Mouse (Mus musculus): Measurements from ENCODE around the gene Rab24. TPM values are rescaled to one million over a fixed set of nuclear protein-coding genes. Genes with fewer than 3 reads are reported as not detected.

The Rab24 gene
- polyA plus RNA-seq, 1 experiment = 89.8 TPM

GRCm38 (mm10) chr13:55361974-55362452 is 40.3 kb upstream of the Rab24 start:
- WGBS = under 1% methylated on average over 32 of the region's 32 CpGs
- Histone ChIP-seq H3K4me3 (ENCODE audit: insufficient read depth, low read depth, low read length) (peak overlapping the region; percentile 99), H3K27me3 (replicated peaks; ENCODE audit: control insufficient read depth, insufficient read depth, low read length) (no peaks in the 10 kb centered on the region), H3K36me3 (ENCODE audit: control insufficient read depth, insufficient read depth, low read length) (no peaks in the 10 kb centered on the region), H3K27ac (ENCODE audit: insufficient read depth, low read depth, low read length) (peak overlapping the region; percentile 73), H3K4me1 (ENCODE audit: control insufficient read depth, insufficient read depth, low read length) (peaks cover 10% of the 10 kb centered on the region; the same call in 1 of the 2 replicates)
- no peak for TF ChIP-seq POLR2A (IDR thresholded peaks at IDR 0.05; ENCODE audit: low read depth, low read length)
- no peak for TF ChIP-seq CTCF (conservative IDR thresholded peaks at IDR 0.05; ENCODE audit: insufficient read depth, insufficient read length, low read depth, low read length)
- no peak for DNase-seq

GRCm38 (mm10) chr13:55361145-55361544 is 39.4 kb upstream of the Rab24 start:
- H3K27me3 ChIP-seq (replicated peaks; ENCODE audit: control insufficient read depth, insufficient read depth, low read length) = no peaks in the 10 kb centered on the region
- no peak overlapping the region for H3K27ac ChIP-seq (ENCODE audit: insufficient read depth, low read depth, low read length)
- H3K36me3 ChIP-seq (ENCODE audit: control insufficient read depth, insufficient read depth, low read length) = no peaks in the 10 kb centered on the region
- H3K4me1 ChIP-seq (ENCODE audit: control insufficient read depth, insufficient read depth, low read length) = peaks cover 10% of the 10 kb centered on the region; the same call in 1 of the 2 replicates
- H3K4me3 ChIP-seq (ENCODE audit: insufficient read depth, low read depth, low read length) = peak overlapping the region; percentile 9; the same call in 1 of the 2 replicates
- no peak for TF ChIP-seq POLR2A (IDR thresholded peaks at IDR 0.05; ENCODE audit: low read depth, low read length)
- no peak for TF ChIP-seq CTCF (conservative IDR thresholded peaks at IDR 0.05; ENCODE audit: insufficient read depth, insufficient read length, low read depth, low read length)
- DNase-seq = no peak

- no peak for TF ChIP-seq POLR2A (IDR thresholded peaks at IDR 0.05; ENCODE audit: low read depth, low read length)
- TF ChIP-seq CTCF (conservative IDR thresholded peaks at IDR 0.05; ENCODE audit: insufficient read depth, insufficient read length, low read depth, low read length) = no peak
These were observed 25.0 kb upstream of the Rab24 start for GRCm38 (mm10) chr13:55346745-55347144.

GRCm38 (mm10) chr13:55344286-55344685 is 22.5 kb upstream of the Rab24 start:
- Histone ChIP-seq H3K36me3 (ENCODE audit: control insufficient read depth, insufficient read depth, low read length) (no peaks in the 10 kb centered on the region; the same call in 1 of the 2 replicates), H3K27ac (ENCODE audit: insufficient read depth, low read depth, low read length) (no peak overlapping the region), H3K4me3 (ENCODE audit: insufficient read depth, low read depth, low read length) (no peak overlapping the region), H3K4me1 (ENCODE audit: control insufficient read depth, insufficient read depth, low read length) (no peaks in the 10 kb centered on the region; the same call in 1 of the 2 replicates), H3K27me3 (replicated peaks; ENCODE audit: control insufficient read depth, insufficient read depth, low read length) (no peaks in the 10 kb centered on the region)
- no peak for DNase-seq
- 83% methylated on average over 7 of the region's 7 CpGs for WGBS
- TF ChIP-seq POLR2A (IDR thresholded peaks at IDR 0.05; ENCODE audit: low read depth, low read length) (no peak), CTCF (conservative IDR thresholded peaks at IDR 0.05; ENCODE audit: insufficient read depth, insufficient read length, low read depth, low read length) (no peak)

More at GRCm38 (mm10) chr13:55346745-55347144, 25.0 kb upstream of the Rab24 start:
- H3K36me3 ChIP-seq (ENCODE audit: control insufficient read depth, insufficient read depth, low read length) = peaks cover 1% of the 10 kb centered on the region
- 76% methylated on average over 11 of the region's 11 CpGs for WGBS
- no peak overlapping the region for H3K4me3 ChIP-seq (ENCODE audit: insufficient read depth, low read depth, low read length)
- no peaks in the 10 kb centered on the region for H3K4me1 ChIP-seq (ENCODE audit: control insufficient read depth, insufficient read depth, low read length)
- no peak overlapping the region for H3K27ac ChIP-seq (ENCODE audit: insufficient read depth, low read depth, low read length)
- DNase-seq = no peak
- no peaks in the 10 kb centered on the region for H3K27me3 ChIP-seq (replicated peaks; ENCODE audit: control insufficient read depth, insufficient read depth, low read length)

GRCm38 (mm10) chr13:55342469-55342868 is 20.7 kb upstream of the Rab24 start:
- no peak for DNase-seq
- H3K27ac ChIP-seq (ENCODE audit: insufficient read depth, low read depth, low read length) = no peak overlapping the region
- WGBS = 43% methylated on average over 11 of the region's 11 CpGs
- peaks cover 3% of the 10 kb centered on the region; the same call in 1 of the 2 replicates for H3K4me1 ChIP-seq (ENCODE audit: control insufficient read depth, insufficient read depth, low read length)
- H3K4me3 ChIP-seq (ENCODE audit: insufficient read depth, low read depth, low read length) = no peak overlapping the region
- no peaks in the 10 kb centered on the region for H3K36me3 ChIP-seq (ENCODE audit: control insufficient read depth, insufficient read depth, low read length)
- H3K27me3 ChIP-seq (replicated peaks; ENCODE audit: control insufficient read depth, insufficient read depth, low read length) = no peaks in the 10 kb centered on the region
- TF ChIP-seq POLR2A (IDR thresholded peaks at IDR 0.05; ENCODE audit: low read depth, low read length) (no peak), CTCF (conservative IDR thresholded peaks at IDR 0.05; ENCODE audit: insufficient read depth, insufficient read length, low read depth, low read length) (no peak)

- no peaks in the 10 kb centered on the region for H3K36me3 ChIP-seq (ENCODE audit: control insufficient read depth, insufficient read depth, low read length)
- H3K27ac ChIP-seq (ENCODE audit: insufficient read depth, low read depth, low read length) = no peak overlapping the region
- TF ChIP-seq CTCF (conservative IDR thresholded peaks at IDR 0.05; ENCODE audit: insufficient read depth, insufficient read length, low read depth, low read length) (no peak), POLR2A (IDR thresholded peaks at IDR 0.05; ENCODE audit: low read depth, low read length) (no peak)
- peak; percentile 20 for DNase-seq
- 25% methylated on average over 2 of the region's 2 CpGs for WGBS
- peaks cover 5% of the 10 kb centered on the region; the same call in 1 of the 2 replicates for H3K4me1 ChIP-seq (ENCODE audit: control insufficient read depth, insufficient read depth, low read length)
- H3K27me3 ChIP-seq (replicated peaks; ENCODE audit: control insufficient read depth, insufficient read depth, low read length) = no peaks in the 10 kb centered on the region
- H3K4me3 ChIP-seq (ENCODE audit: insufficient read depth, low read depth, low read length) = no peak overlapping the region
These were observed 17.5 kb upstream of the Rab24 start for GRCm38 (mm10) chr13:55339259-55339658.

- Histone ChIP-seq H3K27me3 (replicated peaks; ENCODE audit: control insufficient read depth, insufficient read depth, low read length) (no peaks in the 10 kb centered on the region), H3K27ac (ENCODE audit: insufficient read depth, low read depth, low read length) (no peak overlapping the region), H3K4me1 (ENCODE audit: control insufficient read depth, insufficient read depth, low read length) (peaks cover 5% of the 10 kb centered on the region; the same call in 1 of the 2 replicates), H3K36me3 (ENCODE audit: control insufficient read depth, insufficient read depth, low read length) (no peaks in the 10 kb centered on the region), H3K4me3 (ENCODE audit: insufficient read depth, low read depth, low read length) (no peak overlapping the region)
- TF ChIP-seq CTCF (conservative IDR thresholded peaks at IDR 0.05; ENCODE audit: insufficient read depth, insufficient read length, low read depth, low read length) (no peak), POLR2A (IDR thresholded peaks at IDR 0.05; ENCODE audit: low read depth, low read length) (no peak)
- no peak for DNase-seq
- WGBS = 51% methylated on average over 12 of the region's 12 CpGs
These were observed 16.6 kb upstream of the Rab24 start for GRCm38 (mm10) chr13:55338131-55339054.
